Mouse (Mus musculus) liver, embryonic 11.5 days (tissue): Measurements from ENCODE around the gene Tpi1. TPM values are rescaled to one million over a fixed set of nuclear protein-coding genes. Genes with fewer than 3 reads are reported as not detected.
A peak's percentile ranks its signal among the peaks of the same experiment; 100 is the strongest.

Source experiments
- ATAC-seq: fragments of 200-750 bp; cut with Nextera tagmentation; replicated peaks from 2 replicates; pipeline ENCODE4 v1.8.0; 2017; ENCODE audit warnings: moderate number of reproducible peaks, mild to moderate bottlenecking, moderate TSS enrichment, moderate library complexity; ENCODE audit not compliant: low FRiP score
- DNase-seq: peaks from one replicate; pipeline ENCODE4 v3.0.0-alpha.2; 2017; ENCODE audit warnings: low spot score
- H3K27ac ChIP-seq: fragments of 300-500 bp; sonication (generic); 2 replicates; pipeline ENCODE4 v1.5.1; 2014; ENCODE audit warnings: mild to moderate bottlenecking, low read depth, low read length, control low read depth
- H3K27me3 ChIP-seq: fragments of 300-500 bp; sonication (generic); replicated peaks from 2 replicates; pipeline ENCODE4 v1.6.1; 2014; ENCODE audit warnings: low read length, mixed read lengths; ENCODE audit not compliant: control insufficient read depth, insufficient read depth
- H3K36me3 ChIP-seq: fragments of 300-500 bp; sonication (generic); 2 replicates; pipeline ENCODE4 v1.6.1; 2014; ENCODE audit warnings: mild to moderate bottlenecking, low read length, moderate library complexity, mixed read lengths; ENCODE audit not compliant: control insufficient read depth, insufficient read depth
- H3K4me1 ChIP-seq: fragments of 300-500 bp; sonication (generic); replicated peaks from 2 replicates; pipeline ENCODE4 v1.6.1; 2014; ENCODE audit warnings: low read length, mixed read lengths; ENCODE audit not compliant: control insufficient read depth, insufficient read depth
- H3K4me2 ChIP-seq: fragments of 300-500 bp; sonication (generic); 2 replicates; pipeline ENCODE4 v1.6.1; 2014; ENCODE audit warnings: mild to moderate bottlenecking, control low read depth, moderate library complexity
- H3K4me3 ChIP-seq: fragments of 300-500 bp; sonication (generic); 2 replicates; pipeline ENCODE4 v1.5.1; 2014; ENCODE audit warnings: low read depth, low read length, control low read depth
- H3K9ac ChIP-seq: fragments of 300-500 bp; sonication (generic); 2 replicates; pipeline ENCODE4 v1.6.1; 2014; ENCODE audit warnings: low read depth, low read length, control low read depth
- H3K9me3 ChIP-seq: fragments of 300-500 bp; sonication (generic); 2 replicates; pipeline ENCODE4 v1.6.1; 2016; ENCODE audit warnings: low read length, inconsistent platforms, mixed read lengths; ENCODE audit not compliant: control insufficient read depth
- WGBS: fragments of 180-500 bp; shearing (Covaris S2); extraction: QIAGEN DNeasy Blood & Tissue Kit; methylation state at CpG from one replicate; pipeline ENCODE4 v1.1.7; 2014; 5-methylcytosine and 5-hydroxymethylcytosine counted together
- polyA plus RNA-seq: library from polyadenylated mRNA; unstranded; fragments of >200 nt; fragmentation: Nextera tagmentation; extraction: Ambion mirVana; gene quantifications from 2 replicates; pipeline ENCODE4 v1.2.1, GENCODE M21; 2014

Tpi1 gene
- polyA plus RNA-seq, 1 experiment from 2014 or later: 1,267 TPM

GRCm38 (mm10) chr6:124779984-124780416, 34.1 kb downstream of the Tpi1 start:
- Histone ChIP-seq H3K4me2 (peak overlapping the region; percentile 66), H3K4me1 (no peaks in the 10 kb centered on the region), H3K27ac (no peak overlapping the region), H3K4me3 (peak overlapping the region; percentile 41), H3K9me3 (no peaks in the 10 kb centered on the region), H3K36me3 (no peaks in the 10 kb centered on the region), H3K9ac (no peak overlapping the region), H3K27me3 (peaks cover 32% of the 10 kb centered on the region)
- ATAC-seq: no peak
- no peak for DNase-seq
- 10% methylated on average over 10 of the region's 10 CpGs for WGBS

DNA sequence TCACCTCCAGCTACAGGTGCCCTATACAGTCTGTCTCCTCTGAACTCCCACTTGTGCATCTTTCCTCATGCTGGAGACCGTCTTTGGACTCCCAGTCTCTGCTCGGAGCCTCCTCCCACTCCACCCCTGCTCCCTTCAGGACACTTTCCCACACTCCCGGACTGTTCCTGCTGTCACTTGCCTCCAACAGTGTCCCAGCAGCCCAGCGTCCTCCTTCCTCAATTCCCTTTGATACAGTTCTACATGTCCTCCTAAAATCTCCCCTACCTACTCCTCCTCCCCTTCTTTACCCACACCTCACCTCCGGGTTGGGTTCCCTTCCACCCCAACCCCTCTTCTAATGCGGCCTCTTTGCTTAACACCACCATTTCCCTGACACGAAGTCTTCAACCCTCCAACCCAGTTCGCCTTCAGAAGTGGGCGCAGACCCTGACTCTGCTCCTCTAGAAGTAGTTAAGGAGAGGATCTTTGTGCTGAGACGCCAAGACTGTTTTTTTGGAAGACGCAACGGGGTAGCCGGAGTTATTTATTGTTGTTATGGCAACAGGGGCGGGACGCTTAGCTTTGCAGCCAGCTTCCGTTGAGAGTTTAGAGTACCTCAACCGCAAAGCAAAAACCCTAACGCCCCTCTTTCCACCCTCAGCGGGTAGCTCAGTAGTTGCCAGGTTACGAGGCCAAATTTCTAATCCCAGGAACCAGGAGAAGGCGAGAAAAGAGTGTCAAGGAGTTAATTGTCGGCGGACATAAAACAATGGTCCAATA, 34.7 kb downstream of the Tpi1 start, which contains the start of gene Lrrc23:
TSS of gene Lrrc23 (minus strand) at position 506 of the 762 bp plus-strand sequence.
- ATAC-seq (no peak), DNase-seq (peak; percentile 55)
- Histone ChIP-seq H3K27ac (no peak within 1 kb of the TSS), H3K36me3 (no peaks in the 10 kb centered on the region), H3K9ac (no peak within 1 kb of the TSS), H3K9me3 (no peaks in the 10 kb centered on the region), H3K4me3 (peak within 1 kb of the TSS; percentile 41), H3K4me1 (no peaks in the 10 kb centered on the region), H3K27me3 (peaks cover 32% of the 10 kb centered on the region), H3K4me2 (peak within 1 kb of the TSS; percentile 66)
- WGBS: 2% methylated on average over 23 of the region's 23 CpGs

GRCm38 (mm10) chr6:124770511-124770910, 43.6 kb downstream of the Tpi1 start:
- H3K9ac ChIP-seq: no peak overlapping the region
- no peak overlapping the region for H3K4me2 ChIP-seq
- DNase-seq: no peak
- no peak for ATAC-seq
- H3K4me3 ChIP-seq: no peak overlapping the region
- H3K27me3 ChIP-seq: peaks cover 36% of the 10 kb centered on the region
- H3K4me1 ChIP-seq: peaks cover 25% of the 10 kb centered on the region
- no peaks in the 10 kb centered on the region for H3K36me3 ChIP-seq
- H3K9me3 ChIP-seq: no peaks in the 10 kb centered on the region
- H3K27ac ChIP-seq: no peak overlapping the region
- WGBS: 72% methylated on average over 15 of the region's 15 CpGs

GRCm38 (mm10) chr6:124770013-124770412, 44.1 kb downstream of the Tpi1 start:
- peak overlapping the region; percentile 68; the same call in 1 of the 2 replicates for H3K4me2 ChIP-seq
- WGBS: 22% methylated on average over 7 of the region's 7 CpGs
- H3K9me3 ChIP-seq: no peaks in the 10 kb centered on the region
- H3K4me3 ChIP-seq: peak overlapping the region; percentile 53; the same call in 1 of the 2 replicates
- H3K27me3 ChIP-seq: peaks cover 36% of the 10 kb centered on the region
- no peak overlapping the region for H3K9ac ChIP-seq
- peaks cover 25% of the 10 kb centered on the region for H3K4me1 ChIP-seq
- H3K36me3 ChIP-seq: no peaks in the 10 kb centered on the region
- DNase-seq (no peak), ATAC-seq (no peak)
- no peak overlapping the region for H3K27ac ChIP-seq

DNA sequence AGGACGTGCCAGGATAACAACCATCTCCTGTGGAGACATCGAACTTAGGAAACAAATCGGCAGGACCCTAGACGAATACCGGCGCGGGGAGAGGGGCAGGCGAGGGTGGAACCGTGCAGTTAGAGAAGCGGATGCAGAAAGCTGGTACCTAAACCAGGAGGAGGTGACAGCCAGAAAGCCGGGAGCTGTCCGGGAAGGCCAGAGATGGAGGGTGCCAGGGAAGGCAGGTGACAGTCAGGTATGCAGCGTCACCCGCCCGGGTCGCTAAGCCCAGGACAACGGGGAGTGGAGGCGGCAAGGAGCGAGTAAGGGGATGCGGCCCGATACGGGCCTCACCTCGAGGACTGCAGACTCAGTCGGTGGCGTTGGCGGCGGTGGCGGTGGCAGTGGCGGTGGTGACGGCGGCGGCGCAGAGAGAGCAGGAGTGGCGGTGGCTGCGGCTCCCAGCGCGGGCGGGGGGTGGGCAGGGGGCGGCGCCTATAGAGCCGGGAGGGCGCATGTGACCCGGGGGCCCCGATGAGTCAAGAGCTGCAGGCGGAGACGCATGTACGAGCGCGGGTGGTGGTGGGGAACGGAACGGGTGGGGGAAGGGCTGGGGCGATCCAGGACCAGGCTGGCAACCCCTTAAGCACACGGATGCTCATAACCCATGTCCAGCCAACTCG, 44.9 kb downstream of the Tpi1 start, which contains the start of gene Eno2:
TSS of gene Eno2 (minus strand) at position 573 of the 665 bp plus-strand sequence.
- DNase-seq (no peak), ATAC-seq (peak; percentile 44)
- H3K4me2 ChIP-seq: peak within 1 kb of the TSS; percentile 68
- 1% methylated on average over 54 of the region's 54 CpGs for WGBS
- H3K27me3 ChIP-seq: peaks cover 36% of the 10 kb centered on the region
- peak within 1 kb of the TSS; percentile 53 for H3K4me3 ChIP-seq
- peak within 1 kb of the TSS; percentile 50; the same call in 1 of the 2 replicates for H3K9ac ChIP-seq
- peaks cover 25% of the 10 kb centered on the region for H3K4me1 ChIP-seq
- no peaks in the 10 kb centered on the region for H3K9me3 ChIP-seq
- H3K36me3 ChIP-seq: no peaks in the 10 kb centered on the region
- H3K27ac ChIP-seq: no peak within 1 kb of the TSS

DNA sequence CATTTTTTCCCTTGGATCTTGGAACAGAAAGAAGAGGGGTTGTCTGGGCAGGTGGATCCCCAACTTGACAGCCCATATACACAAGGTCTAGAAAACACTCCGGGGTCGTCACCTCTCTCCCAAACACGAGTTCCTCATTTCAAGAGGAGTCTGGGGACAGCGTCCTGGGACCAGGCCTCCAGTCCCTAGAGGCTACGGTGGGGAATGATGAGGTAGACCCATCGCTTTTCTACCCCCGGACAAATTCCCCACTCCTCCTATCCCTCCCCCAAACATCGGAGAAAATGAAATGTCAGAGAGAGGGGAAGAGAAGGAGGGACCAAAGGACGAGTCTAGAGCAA, 45.4 kb downstream of the Tpi1 start:
- no peak overlapping the region for H3K9ac ChIP-seq
- H3K4me1 ChIP-seq: peaks cover 25% of the 10 kb centered on the region
- ATAC-seq (no peak), DNase-seq (no peak)
- no peaks in the 10 kb centered on the region for H3K36me3 ChIP-seq
- 5% methylated on average over 9 of the region's 9 CpGs for WGBS
- peaks cover 37% of the 10 kb centered on the region for H3K27me3 ChIP-seq
- H3K4me2 ChIP-seq: peak overlapping the region; percentile 68
- H3K4me3 ChIP-seq: peak overlapping the region; percentile 53
- H3K27ac ChIP-seq: no peak overlapping the region
- no peaks in the 10 kb centered on the region for H3K9me3 ChIP-seq

GRCm38 (mm10) chr6:124767920-124768703, 46.0 kb downstream of the Tpi1 start:
- Histone ChIP-seq H3K36me3 (no peaks in the 10 kb centered on the region), H3K4me2 (peak overlapping the region; percentile 68), H3K27ac (no peak overlapping the region), H3K4me3 (peak overlapping the region; percentile 53; the same call in 1 of the 2 replicates), H3K9ac (no peak overlapping the region), H3K9me3 (no peaks in the 10 kb centered on the region), H3K27me3 (peaks cover 42% of the 10 kb centered on the region), H3K4me1 (peaks cover 25% of the 10 kb centered on the region)
- WGBS: 25% methylated on average over 19 of the region's 19 CpGs
- ATAC-seq: peak; percentile 48; the same call in 1 of the 2 replicates
- DNase-seq: no peak

DNA sequence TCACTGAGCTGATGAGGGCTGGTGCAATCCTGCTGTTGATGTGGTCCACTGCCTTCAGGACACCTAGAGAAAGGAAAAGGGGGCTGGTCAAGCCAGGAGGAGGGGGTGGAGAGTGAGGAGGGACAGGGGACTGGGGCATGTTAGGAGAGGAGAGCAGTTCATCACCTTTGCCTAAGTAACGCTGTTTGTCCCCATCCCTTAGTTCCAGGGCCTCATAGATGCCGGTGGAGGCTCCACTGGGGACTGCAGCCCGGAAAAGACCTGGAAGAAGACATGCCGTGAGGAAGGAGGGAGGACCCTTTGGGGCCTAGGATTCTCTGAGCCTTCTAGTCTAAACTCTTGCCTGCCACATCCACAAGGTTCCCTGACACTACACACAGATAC, 46.6 kb downstream of the Tpi1 start:
- Histone ChIP-seq H3K27me3 (peaks cover 45% of the 10 kb centered on the region), H3K9ac (no peak overlapping the region), H3K4me1 (peaks cover 25% of the 10 kb centered on the region), H3K36me3 (no peaks in the 10 kb centered on the region), H3K27ac (no peak overlapping the region), H3K4me2 (no peak overlapping the region; the same call in 1 of the 2 replicates), H3K4me3 (no peak overlapping the region), H3K9me3 (no peaks in the 10 kb centered on the region)
- ATAC-seq (no peak), DNase-seq (no peak)
- 65% methylated on average over 4 of the region's 4 CpGs for WGBS
